Mouse (Mus musculus) Patski (cell line): Measurements from ENCODE around the gene Gm20662. TPM values are rescaled to one million over a fixed set of nuclear protein-coding genes. Genes with fewer than 3 reads are reported as not detected.

Source experiments
- ATAC-seq: fragments of 100-300 bp; one replicate; pipeline ENCODE4 v1.8.0; 2021
- CTCF ChIA-PET: fragments of 350-600 bp; sonication (Branson Sonifier 250); formaldehyde crosslinking; loops from one replicate; lab custom pipeline; 2022; ENCODE audit warnings: inconsistent platforms; lab: Charles Lee
- POLR2A ChIA-PET: fragments of 350-600 bp; sonication (Branson Sonifier 250); formaldehyde crosslinking; loops from one replicate; lab custom pipeline; 2022; ENCODE audit warnings: antibody characterized with exemption, inconsistent platforms; lab: Charles Lee
- DNase-seq: peaks from one replicate; pipeline ENCODE4 v3.0.0-alpha.2; 2011; ENCODE audit warnings: low read depth, low spot score
- H3K27me3 ChIP-seq: fragments of 371-371 bp; one replicate; pipeline ENCODE4 v1.5.1; 2021
- CTCF ChIP-seq: fragments of 100-300 bp; IDR thresholded peaks from one replicate; pipeline ENCODE4 v1.5.1; 2021
- in situ Hi-C: fragments of 300-500 bp; cut with MboI; formaldehyde crosslinking; loops from 3 replicates; pipeline ENCODE4 v1.11.1; 2018; ENCODE audit warnings: low pct_unique_long_range_greater_than_20kb, mixed read lengths
- polyA plus RNA-seq: library from polyadenylated mRNA; unstranded; gene quantifications from one replicate; pipeline ENCODE4 v1.2.3, GENCODE M21; 2021

The Gm20662 gene
- polyA plus RNA-seq, result not detected

DNA sequence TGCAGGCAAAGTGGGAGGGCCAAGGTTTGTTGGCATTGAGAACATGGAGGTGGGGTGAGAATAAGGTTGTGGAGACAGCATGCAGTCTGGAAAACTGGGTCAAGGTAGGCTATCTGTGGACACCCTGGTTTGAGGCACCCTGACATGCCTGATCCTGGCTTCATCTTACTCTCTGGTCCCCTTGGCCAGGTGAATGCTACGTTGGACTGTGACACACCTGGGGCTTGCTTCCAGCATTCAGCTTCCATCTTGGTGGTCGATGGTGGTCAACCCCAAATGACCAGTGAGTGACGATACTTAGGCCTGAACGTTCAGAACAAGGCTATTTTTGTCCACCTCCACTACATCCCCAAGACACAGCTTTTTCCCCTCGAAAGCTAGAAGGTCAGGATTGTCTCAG lies at the start of gene Gm20662:
Gene Gm20662 (plus strand): TSS at position 301 of the 400 bp plus-strand sequence.
- no peak for TF ChIP-seq CTCF
- DNase-seq (no peak), ATAC-seq (no peak)
- POLR2A ChIA-PET, result no interaction called here
- CTCF ChIA-PET, result no interaction called here
- H3K27me3 ChIP-seq, result peaks cover 6% of the 10 kb centered on the region
- in situ Hi-C loops, result no loop called here

- no peak for TF ChIP-seq CTCF
Observed at GRCm38 (mm10) chr9:107947241-107948194, 48.6 kb upstream of the Gm20662 start.

DNA sequence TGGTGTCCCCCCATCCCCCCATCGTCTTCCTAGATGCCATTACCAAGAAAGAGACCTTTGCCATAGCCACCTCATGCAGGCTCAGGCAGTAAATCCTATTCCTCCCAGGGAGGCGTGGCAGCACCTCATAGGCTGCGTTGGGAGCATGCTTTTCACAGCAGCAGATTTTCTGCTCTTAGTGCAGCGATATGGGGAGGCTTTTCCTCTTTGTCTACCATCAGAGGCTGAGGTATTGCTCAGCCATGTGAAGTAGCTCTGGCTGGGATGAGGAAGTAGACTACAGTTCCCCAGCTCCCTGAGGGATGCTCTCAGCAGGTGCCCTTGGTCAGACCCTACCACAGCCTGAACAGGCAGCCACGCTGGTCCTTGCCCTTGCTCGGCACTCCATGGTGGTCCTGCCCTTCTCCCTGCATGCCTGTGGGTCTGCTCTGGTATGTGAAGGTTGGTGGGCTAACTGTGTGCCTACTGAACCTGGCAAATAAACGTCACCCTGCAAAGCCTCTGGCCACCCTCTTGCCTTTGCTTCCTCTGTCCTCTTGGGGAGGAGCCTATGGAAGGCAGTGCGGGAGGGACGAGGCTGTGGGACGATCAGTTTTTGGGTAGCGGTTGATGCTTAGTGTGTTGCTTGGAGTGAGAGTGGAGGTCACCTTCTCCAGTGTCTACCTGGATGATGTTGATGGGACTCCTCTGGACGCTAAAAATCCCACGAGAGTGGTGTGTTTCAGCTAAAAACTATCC lies 46.8 kb upstream of the Gm20662 start:
- no peak for TF ChIP-seq CTCF
- ChIA-PET CTCF (no interaction called here), POLR2A (no interaction called here)
- in situ Hi-C loops, result no loop called here
- DNase-seq, result no peak
- peaks cover 18% of the 10 kb centered on the region for H3K27me3 ChIP-seq
- no peak for ATAC-seq

More at GRCm38 (mm10) chr9:107947241-107948194, 48.6 kb upstream of the Gm20662 start:
- POLR2A ChIA-PET, result no interaction called here
- ATAC-seq (no peak), DNase-seq (no peak)
- CTCF ChIA-PET, result interaction anchor here (1.4 kb wide), 1 partner anchor 43 kb away, joined by 4 read pairs; no protein-coding TSS in a partner anchor
- in situ Hi-C loops, result no loop called here
- peaks cover 23% of the 10 kb centered on the region for H3K27me3 ChIP-seq

DNA sequence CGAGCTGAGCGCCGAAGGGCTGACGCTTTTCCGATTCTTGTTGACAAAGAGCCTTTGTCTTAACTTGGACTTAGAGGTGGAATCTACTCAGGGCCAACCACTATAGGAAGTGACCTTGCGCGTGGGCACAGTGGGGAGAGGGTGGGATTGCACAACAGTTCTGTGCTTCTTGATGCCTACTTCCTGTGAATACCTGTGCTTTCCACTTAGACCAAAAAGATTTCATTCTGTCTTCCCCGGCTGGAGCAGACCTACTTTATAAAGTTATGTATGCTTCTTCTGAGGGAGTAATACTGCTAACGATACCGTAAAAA lies 46.3 kb upstream of the Gm20662 start, which contains the start of gene Traip:
Gene Traip (plus strand): TSS at position 215 of the 314 bp plus-strand sequence.
- ATAC-seq, result no peak
- in situ Hi-C loops, result no loop called here
- no peak for DNase-seq
- CTCF ChIA-PET, result no interaction called here
- POLR2A ChIA-PET, result no interaction called here
- no peak for TF ChIP-seq CTCF
- peaks cover 18% of the 10 kb centered on the region for H3K27me3 ChIP-seq

GRCm38 (mm10) chr9:107950460-107951355 lies 45.4 kb upstream of the Gm20662 start:
- DNase-seq, result peak; percentile 13
- H3K27me3 ChIP-seq, result peaks cover 17% of the 10 kb centered on the region
- CTCF ChIA-PET, result interaction anchor here (2.0 to 3.8 kb wide), 2 partner anchors 11 to 46 kb away, joined by 8 to 17 read pairs; no protein-coding TSS in a partner anchor
- no peak for ATAC-seq
- TF ChIP-seq CTCF, result no peak
- POLR2A ChIA-PET, result no interaction called here
- in situ Hi-C loops, result no loop called here

DNA sequence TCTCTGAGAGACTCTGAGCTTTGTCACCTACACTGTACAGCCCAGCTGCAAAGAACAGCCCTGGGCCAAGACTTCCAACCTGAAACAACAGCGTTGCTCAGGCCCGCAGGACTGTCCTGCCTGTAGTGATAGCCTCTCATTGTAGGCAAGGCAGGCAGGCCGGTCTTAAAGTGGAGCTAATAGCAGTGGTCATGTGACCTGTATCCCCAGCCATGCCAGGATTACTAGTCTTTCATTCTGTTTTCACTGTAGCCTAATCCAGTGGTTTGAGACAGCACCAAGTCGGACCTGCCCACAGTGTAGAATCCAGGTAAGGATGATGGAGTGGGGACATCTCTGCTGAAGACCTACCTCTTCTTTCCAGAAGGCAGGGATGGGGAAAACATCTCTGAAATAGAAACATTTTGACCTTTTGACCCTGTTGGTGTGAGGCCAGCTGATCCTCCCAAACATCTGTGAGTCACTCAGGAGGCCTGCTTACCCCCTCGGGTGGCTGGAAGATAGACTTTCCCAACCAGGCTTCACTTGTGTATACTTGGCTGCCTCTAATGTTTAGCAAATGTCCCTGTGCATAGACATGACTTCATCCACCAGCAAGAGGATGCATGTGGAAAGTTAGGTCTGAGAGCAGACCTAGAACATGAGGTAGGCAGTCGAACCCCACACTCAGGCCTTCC lies 40.4 kb upstream of the Gm20662 start:
- peak; percentile 44 for ATAC-seq
- in situ Hi-C loops, result no loop called here
- DNase-seq, result peak; percentile 61
- ChIA-PET POLR2A (no interaction called here), CTCF (no interaction called here)
- no peaks in the 10 kb centered on the region for H3K27me3 ChIP-seq
- no peak for TF ChIP-seq CTCF

DNA sequence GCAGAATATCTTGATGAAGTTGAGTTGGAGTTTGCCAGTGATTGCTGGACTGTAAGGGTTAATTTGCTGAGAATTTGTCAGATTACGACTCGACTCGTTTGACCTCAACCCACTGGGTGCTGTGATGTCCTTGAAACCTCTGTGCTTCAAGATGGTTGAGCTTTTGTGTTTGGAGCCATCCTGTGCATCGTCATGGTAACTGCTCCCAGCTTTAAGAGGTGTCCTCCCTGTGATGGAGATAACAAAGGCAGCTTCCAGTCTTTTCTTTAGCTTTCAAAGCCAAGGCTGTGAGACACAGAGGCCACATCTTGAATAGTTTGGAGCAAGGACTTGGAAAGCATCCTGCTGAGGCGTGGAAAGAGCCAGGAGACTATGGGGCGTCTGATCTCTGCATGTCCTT lies 39.0 kb upstream of the Gm20662 start:
- in situ Hi-C loops, result no loop called here
- POLR2A ChIA-PET, result no interaction called here
- TF ChIP-seq CTCF, result no peak
- H3K27me3 ChIP-seq, result no peaks in the 10 kb centered on the region
- CTCF ChIA-PET, result interaction anchor here (1.0 to 3.0 kb wide), 3 partner anchors 15 to 52 kb away, joined by 3 to 18 read pairs (median 3); partner anchors contain the start of gene Mst1r
- ATAC-seq, result no peak
- no peak for DNase-seq

GRCm38 (mm10) chr9:107959896-107960295 lies 36.3 kb upstream of the Gm20662 start:
- no peak for ATAC-seq
- no peaks in the 10 kb centered on the region for H3K27me3 ChIP-seq
- in situ Hi-C loops, result loop anchor here (5.0 kb wide), 1 partner anchor 53 kb away; the partner anchor contains the start of gene Mst1r
- no peak for DNase-seq
- CTCF ChIA-PET, result interaction anchor here (0.6 to 4.6 kb wide), 3 partner anchors 47 to 108 kb away, joined by 3 to 65 read pairs (median 4); partner anchors contain the start of gene Mst1r
- no peak for TF ChIP-seq CTCF
- POLR2A ChIA-PET, result no interaction called here

DNA sequence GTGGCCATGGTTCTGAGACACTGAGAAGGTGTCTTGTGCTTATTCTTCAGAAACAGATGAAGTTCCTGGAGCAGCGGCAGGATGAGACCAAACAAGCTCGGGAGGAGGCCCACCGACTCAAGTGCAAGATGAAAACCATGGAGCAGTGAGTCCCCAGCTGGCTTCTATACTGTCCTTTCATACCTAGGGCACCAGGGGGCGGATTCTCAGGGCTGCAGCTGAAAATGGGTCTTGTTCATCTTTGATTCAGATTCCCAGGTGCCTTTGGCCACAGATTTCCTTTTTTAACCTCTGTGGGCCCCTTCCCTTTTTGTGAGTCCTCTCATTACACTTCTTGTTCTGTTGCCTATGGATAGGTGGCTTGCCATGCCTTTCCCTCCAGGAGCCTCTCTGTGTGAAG lies 35.2 kb upstream of the Gm20662 start:
- ChIA-PET CTCF (interaction anchor here (1.3 to 4.6 kb wide), 6 partner anchors 19 to 107 kb away, joined by 3 to 65 read pairs (median 4); partner anchors contain the start of gene Mst1r), POLR2A (interaction anchor here (1.3 kb wide), 1 partner anchor 56 kb away, joined by 3 read pairs; no protein-coding TSS in a partner anchor)
- no peak for ATAC-seq
- no peak for TF ChIP-seq CTCF
- in situ Hi-C loops, result loop anchor here (5.0 kb wide), 1 partner anchor 54 kb away; the partner anchor contains the start of gene Mst1r
- no peaks in the 10 kb centered on the region for H3K27me3 ChIP-seq
- DNase-seq, result no peak
